ENCODE assay signal across 8 mouse cellular contexts in genomic region chr9:41953486-41953885, GRCm38 (mm10).
DNase-seq lines count a peak whose midpoint lies in the region; ATAC-seq and TF ChIP-seq lines count a peak whose summit lies in the region.

No protein-coding gene starts in this region.

- no peaks in the 10 kb centered on the region for H3K36me3 ChIP-seq in thymus, adult 2 months (ENCODE audit: control insufficient read depth, insufficient read depth, low read length)
- no peaks in the 10 kb centered on the region for H3K36me3 ChIP-seq in embryonic facial prominence, embryonic 12.5 days
- no peaks in the 10 kb centered on the region for H3K36me3 ChIP-seq in kidney, embryonic 16.5 days (ENCODE audit: insufficient read depth, low read length)
- no peaks in the 10 kb centered on the region for H3K36me3 ChIP-seq in limb, embryonic 14.5 days (ENCODE audit: control insufficient read depth, insufficient read depth, low read length)
- no peaks in the 10 kb centered on the region for H3K36me3 ChIP-seq in neural tube, embryonic 13.5 days

- no peak overlapping the region for H3K4me3 ChIP-seq in thymus, adult 2 months (ENCODE audit: control insufficient read depth, insufficient read depth, low read length)
- no peak overlapping the region for H3K4me3 ChIP-seq in embryonic facial prominence, embryonic 12.5 days
- no peak overlapping the region for H3K4me3 ChIP-seq in kidney, embryonic 16.5 days (ENCODE audit: low read length)
- 0 out of 2 replicates have a peak overlapping the region, but pooled peaks have one; percentile 6 for H3K4me3 ChIP-seq in limb, embryonic 14.5 days (replicated peaks; ENCODE audit: low read length)
- peak overlapping the region; percentile 6; the same call in 1 of the 2 replicates for H3K4me3 ChIP-seq in neural tube, embryonic 13.5 days

- DNase-seq in thymus, adult 2 months, result peak; percentile 49
- DNase-seq in thymus, postnatal 36 days, result no peak
- DNase-seq in heart, adult 8-10 months (ENCODE audit: low spot score), result peak; percentile 68
- peak; percentile 92 for DNase-seq in limb, embryonic 14.5 days (ENCODE audit: low spot score)
- no peak for DNase-seq in spleen, postnatal 36 days (ENCODE audit: low spot score in 2 of 2)

- peak overlapping the region; percentile 27 for H3K4me2 ChIP-seq in embryonic facial prominence, embryonic 12.5 days (replicated peaks)
- H3K4me2 ChIP-seq in kidney, embryonic 16.5 days (replicated peaks; ENCODE audit: low read depth, low read length), result peak overlapping the region; percentile 38
- peak overlapping the region; percentile 58 for H3K4me2 ChIP-seq in limb, embryonic 14.5 days (replicated peaks; ENCODE audit: low read depth, low read length, severe bottlenecking)
- H3K4me2 ChIP-seq in neural tube, embryonic 13.5 days, result peak overlapping the region; percentile 68

- no peak for TF ChIP-seq POLR2A in thymus, adult 2 months (IDR thresholded peaks at IDR 0.05; ENCODE audit: control insufficient read depth, extremely low read depth, insufficient read depth, low read length, poor library complexity)
- no peak for TF ChIP-seq POLR2A in limb, embryonic 14.5 days (IDR thresholded peaks at IDR 0.05; ENCODE audit: borderline replicate concordance, extremely low read depth, insufficient read depth, insufficient read length)

- H3K9me3 ChIP-seq in embryonic facial prominence, embryonic 12.5 days, result no peaks in the 10 kb centered on the region
- no peaks in the 10 kb centered on the region for H3K9me3 ChIP-seq in kidney, embryonic 16.5 days (ENCODE audit: low read length)
- H3K9me3 ChIP-seq in limb, embryonic 14.5 days (ENCODE audit: control insufficient read depth, low read length), result no peaks in the 10 kb centered on the region
- H3K9me3 ChIP-seq in neural tube, embryonic 13.5 days, result no peaks in the 10 kb centered on the region

- no peaks in the 10 kb centered on the region; the same call in 1 of the 2 replicates for H3K27me3 ChIP-seq in thymus, adult 2 months (ENCODE audit: control insufficient read depth, insufficient read depth, low read length)
- no peaks in the 10 kb centered on the region for H3K27me3 ChIP-seq in embryonic facial prominence, embryonic 12.5 days
- H3K27me3 ChIP-seq in kidney, embryonic 16.5 days (ENCODE audit: insufficient read depth, low read length), result no peaks in the 10 kb centered on the region
- no peaks in the 10 kb centered on the region for H3K27me3 ChIP-seq in limb, embryonic 14.5 days (ENCODE audit: control insufficient read depth, insufficient read depth, low read length)
- no peaks in the 10 kb centered on the region for H3K27me3 ChIP-seq in neural tube, embryonic 13.5 days

- 18% methylated on average over 8 of the region's 8 CpGs for WGBS in thymus, adult 2 months
- 6% methylated on average over 8 of the region's 8 CpGs for WGBS in embryonic facial prominence, embryonic 12.5 days
- WGBS in kidney, embryonic 16.5 days, result 7% methylated on average over 8 of the region's 8 CpGs
- WGBS in limb, embryonic 14.5 days, result 3% methylated on average over 8 of the region's 8 CpGs
- 6% methylated on average over 8 of the region's 8 CpGs for WGBS in neural tube, embryonic 13.5 days

- H3K4me1 ChIP-seq in thymus, adult 2 months (replicated peaks; ENCODE audit: control insufficient read depth, insufficient read depth, low read length), result peaks cover 6% of the 10 kb centered on the region
- H3K4me1 ChIP-seq in embryonic facial prominence, embryonic 12.5 days, result peaks cover 35% of the 10 kb centered on the region
- H3K4me1 ChIP-seq in kidney, embryonic 16.5 days (ENCODE audit: insufficient read depth, low read length), result peaks cover 31% of the 10 kb centered on the region
- H3K4me1 ChIP-seq in limb, embryonic 14.5 days (ENCODE audit: control insufficient read depth, insufficient read depth, low read length), result peaks cover 36% of the 10 kb centered on the region
- H3K4me1 ChIP-seq in neural tube, embryonic 13.5 days (replicated peaks), result peaks cover 50% of the 10 kb centered on the region

- no peak for ATAC-seq in embryonic facial prominence, embryonic 12.5 days (ENCODE audit: insufficient number of reproducible peaks, insufficient read depth, low FRiP score, low TSS enrichment)
- ATAC-seq in kidney, embryonic 16.5 days (ENCODE audit: low FRiP score, low TSS enrichment), result no peak
- ATAC-seq in limb, embryonic 14.5 days (ENCODE audit: low FRiP score, low read depth), result no peak
- ATAC-seq in neural tube, embryonic 13.5 days (ENCODE audit: low read depth), result no peak

- H3K27ac ChIP-seq in thymus, adult 2 months (ENCODE audit: control insufficient read depth, insufficient read depth, low read length), result no peak overlapping the region
- peak overlapping the region; percentile 98 for H3K27ac ChIP-seq in embryonic facial prominence, embryonic 12.5 days
- peak overlapping the region; percentile 50 for H3K27ac ChIP-seq in kidney, embryonic 16.5 days (ENCODE audit: low read length)
- H3K27ac ChIP-seq in limb, embryonic 14.5 days (replicated peaks; ENCODE audit: low read depth, low read length), result peak overlapping the region; percentile 96
- peak overlapping the region; percentile 87 for H3K27ac ChIP-seq in neural tube, embryonic 13.5 days (replicated peaks)

- TF ChIP-seq CTCF in thymus, adult 2 months (IDR thresholded peaks at IDR 0.05; ENCODE audit: borderline replicate concordance, control insufficient read depth, extremely low read depth, insufficient read depth, low read length, poor library complexity), result no peak

- no peak overlapping the region for H3K9ac ChIP-seq in embryonic facial prominence, embryonic 12.5 days
- peak overlapping the region; percentile 51 for H3K9ac ChIP-seq in kidney, embryonic 16.5 days (replicated peaks; ENCODE audit: low read length)
- peak overlapping the region; percentile 43; the same call in 1 of the 2 replicates for H3K9ac ChIP-seq in limb, embryonic 14.5 days (ENCODE audit: low read depth, low read length, severe bottlenecking)
- H3K9ac ChIP-seq in neural tube, embryonic 13.5 days, result peak overlapping the region; percentile 80

Comparison
In these comparisons a context has a peak if more than half of its experiments do, and no peak if none do; other contexts are left out.
1. DNase-seq: peak in thymus, adult 2 months (single experiment), heart, adult 8-10 months (single experiment) and limb, embryonic 14.5 days (single experiment); none in thymus, postnatal 36 days (0 of 2) and spleen, postnatal 36 days (0 of 2).
2. H3K4me3 ChIP-seq: peak in limb, embryonic 14.5 days (single experiment) and neural tube, embryonic 13.5 days (single experiment); none in thymus, adult 2 months (single experiment), embryonic facial prominence, embryonic 12.5 days (single experiment) and kidney, embryonic 16.5 days (single experiment).
3. Peak in every context shown above with its lines, with median percentiles within 50 percentile points of each other: H3K4me2 ChIP-seq.